Mouse (Mus musculus) G1E (cell line): Measurements from ENCODE around the gene Rps6ka1. TPM values are rescaled to one million over a fixed set of nuclear protein-coding genes. Genes with fewer than 3 reads are reported as not detected.
A peak's percentile ranks its signal among the peaks of the same experiment; 100 is the strongest.

Experiments used
- ATAC-seq: 2 replicates; pipeline ENCODE4 v1.8.0; 2016; ENCODE audit warnings: mild to moderate bottlenecking; ENCODE audit not compliant: insufficient number of reproducible peaks, poor library complexity, low FRiP score, severe bottlenecking; ENCODE audit errors: extremely low read depth
- DNase-seq: peaks from one replicate; pipeline ENCODE4 v3.0.0; 2012; ENCODE audit warnings: low spot score
- H3K27me3 ChIP-seq: 2 replicates; pipeline ENCODE4 v1.6.1; 2012; ENCODE audit warnings: mild to moderate bottlenecking, low read length, inconsistent platforms; ENCODE audit not compliant: insufficient read depth
- H3K36me3 ChIP-seq: replicated peaks from 2 replicates; pipeline ENCODE3; 2012; ENCODE audit warnings: mild to moderate bottlenecking, inconsistent platforms
- H3K4me1 ChIP-seq: 2 replicates; pipeline ENCODE4 v1.6.1; 2012; ENCODE audit warnings: low read depth, low read length, inconsistent platforms, mixed read lengths; ENCODE audit not compliant: insufficient read depth
- H3K4me3 ChIP-seq: 2 replicates; pipeline ENCODE4 v1.5.1; 2012; ENCODE audit warnings: low read depth, mild to moderate bottlenecking, inconsistent platforms, low read length, moderate library complexity, mixed read lengths
- H3K9me3 ChIP-seq: replicated peaks from 2 replicates; pipeline ENCODE4 v1.6.1; 2012; ENCODE audit warnings: inconsistent platforms
- CTCF ChIP-seq: IDR thresholded peaks from 2 replicates; pipeline ENCODE4 v1.5.1; 2012; ENCODE audit warnings: low read depth, low read length, inconsistent platforms, mixed read lengths
- GATA1 ChIP-seq: IDR thresholded peaks from 2 replicates; pipeline ENCODE4 v1.6.1; 2012; ENCODE audit warnings: borderline replicate concordance, low read length, inconsistent platforms, mixed read lengths
- GATA2 ChIP-seq: IDR thresholded peaks from 2 replicates; pipeline ENCODE4 v1.6.1; 2012; ENCODE audit warnings: low read depth, low read length, inconsistent platforms, borderline replicate concordance
- POLR2AphosphoS5 ChIP-seq: IDR thresholded peaks from 2 replicates; pipeline ENCODE4 v1.6.1; 2012; ENCODE audit warnings: low read depth, low read length, inconsistent platforms; ENCODE audit not compliant: insufficient replicate concordance
- TAL1 ChIP-seq: conservative IDR thresholded peaks from 2 replicates; pipeline ENCODE4 v1.6.1; 2012; ENCODE audit warnings: low read depth, low read length, inconsistent platforms, mixed read lengths
- polyA plus RNA-seq: library from polyadenylated mRNA; stranded (reverse); fragments of >175 nt; gene quantifications from 2 replicates; pipeline ENCODE4 v1.2.3, GENCODE M21; 2012
- total RNA-seq, 2 experiments: library from RNA; stranded (forward) in 1 of 2; stranded (reverse) in 1 of 2; fragments of 200-1000 nt in 1 of 2; fragments of >200 nt in 1 of 2; fragmentation: Nextera tagmentation in 1 of 2; gene quantifications; 2 replicates each; pipeline ENCODE4 v1.2.3; 2014 to 2017

The Rps6ka1 gene
- total and polyA plus RNA-seq, 3 experiments = 27.3 to 29.7 (median 27.4) TPM

DNA sequence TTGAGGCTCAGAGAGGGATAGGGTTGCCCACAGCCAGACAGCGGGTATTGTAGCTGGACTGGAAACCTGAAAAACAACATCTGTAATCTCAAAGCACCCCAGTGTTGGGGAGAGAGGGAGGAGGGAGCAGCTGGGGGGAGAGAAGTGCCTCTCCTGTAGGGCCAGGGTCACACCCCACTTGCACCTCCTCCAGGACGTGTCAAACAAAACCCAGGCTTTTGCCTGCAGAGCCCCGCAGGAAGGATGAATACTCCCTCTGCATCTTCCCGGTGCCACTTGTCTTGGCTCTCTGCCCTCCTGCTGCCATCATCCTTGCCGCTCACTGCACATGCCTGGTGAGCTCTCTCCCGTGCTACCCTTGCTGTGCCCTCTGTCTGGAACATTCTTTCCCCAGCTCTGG, 10.6 kb upstream of the Rps6ka1 start:
- H3K36me3 ChIP-seq = no peaks in the 10 kb centered on the region
- TF ChIP-seq TAL1 (no peak), GATA1 (no peak), POLR2AphosphoS5 (no peak), GATA2 (no peak), CTCF (no peak)

GRCm38 (mm10) chr4:133897431-133897891, 9.9 kb upstream of the Rps6ka1 start:
- no peak for ATAC-seq
- H3K4me3 ChIP-seq = no peak overlapping the region
- H3K9me3 ChIP-seq = no peaks in the 10 kb centered on the region
- H3K4me1 ChIP-seq = 0 out of 2 replicates have a peak, but pooled peaks cover 4% of the 10 kb centered on the region
- no peak for DNase-seq
- H3K27me3 ChIP-seq = peaks cover 20% of the 10 kb centered on the region
- TF ChIP-seq GATA2 (no peak), CTCF (no peak), GATA1 (no peak), TAL1 (no peak), POLR2AphosphoS5 (no peak)
- no peaks in the 10 kb centered on the region for H3K36me3 ChIP-seq

More for the DNA sequence above, 10.6 kb upstream of the Rps6ka1 start:
- DNase-seq (no peak), ATAC-seq (no peak)
- H3K4me1 ChIP-seq = 0 out of 2 replicates have a peak, but pooled peaks cover 4% of the 10 kb centered on the region
- no peak overlapping the region for H3K4me3 ChIP-seq
- no peaks in the 10 kb centered on the region for H3K9me3 ChIP-seq
- H3K27me3 ChIP-seq = peaks cover 20% of the 10 kb centered on the region

DNA sequence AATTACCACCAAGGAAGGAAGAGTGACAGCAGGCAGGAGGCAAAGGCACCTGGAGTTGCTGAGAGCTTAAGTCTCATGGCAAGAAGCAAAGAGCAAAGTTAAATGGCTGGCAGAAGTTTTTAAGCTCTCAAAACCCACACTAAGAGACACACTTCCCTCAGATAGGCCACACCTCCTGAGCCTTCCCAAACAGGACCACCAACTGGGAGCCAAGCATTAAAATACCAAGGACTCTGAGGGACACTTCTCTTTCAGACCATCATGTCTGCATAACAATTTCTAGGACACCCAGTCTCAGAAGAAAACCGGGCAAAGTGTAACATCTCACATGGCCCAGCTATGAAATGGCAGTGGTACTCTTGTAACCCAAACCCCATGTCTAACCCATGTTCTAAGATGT, 9.4 kb upstream of the Rps6ka1 start:
- Histone ChIP-seq H3K4me3 (no peak overlapping the region), H3K27me3 (peaks cover 21% of the 10 kb centered on the region), H3K9me3 (no peaks in the 10 kb centered on the region), H3K36me3 (no peaks in the 10 kb centered on the region), H3K4me1 (0 out of 2 replicates have a peak, but pooled peaks cover 4% of the 10 kb centered on the region)
- ATAC-seq (no peak), DNase-seq (no peak)
- TF ChIP-seq GATA2 = no peak
- no peak for TF ChIP-seq TAL1
- TF ChIP-seq GATA1 = no peak
- no peak for TF ChIP-seq POLR2AphosphoS5
- TF ChIP-seq CTCF = no peak

DNA sequence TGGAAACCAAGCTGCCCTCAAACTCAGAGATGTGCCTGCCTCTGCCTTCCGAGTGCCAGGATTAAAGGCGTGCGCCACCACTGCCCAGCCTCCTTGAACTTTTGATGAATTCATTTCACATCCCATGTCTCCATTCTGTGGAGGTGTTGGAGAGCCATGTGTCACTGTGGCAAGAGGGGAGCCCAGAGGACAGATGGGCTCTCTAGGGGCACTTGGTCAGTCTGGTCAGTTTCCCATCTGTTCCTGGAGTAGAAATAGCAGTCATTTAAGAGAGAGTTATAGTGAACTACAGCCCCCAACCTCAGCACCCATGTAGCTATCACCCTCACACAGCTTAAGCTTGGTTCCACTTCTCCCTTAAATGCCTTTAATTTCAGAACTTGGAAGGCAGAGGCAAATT, 8.4 kb upstream of the Rps6ka1 start:
- no peak for ATAC-seq

DNA sequence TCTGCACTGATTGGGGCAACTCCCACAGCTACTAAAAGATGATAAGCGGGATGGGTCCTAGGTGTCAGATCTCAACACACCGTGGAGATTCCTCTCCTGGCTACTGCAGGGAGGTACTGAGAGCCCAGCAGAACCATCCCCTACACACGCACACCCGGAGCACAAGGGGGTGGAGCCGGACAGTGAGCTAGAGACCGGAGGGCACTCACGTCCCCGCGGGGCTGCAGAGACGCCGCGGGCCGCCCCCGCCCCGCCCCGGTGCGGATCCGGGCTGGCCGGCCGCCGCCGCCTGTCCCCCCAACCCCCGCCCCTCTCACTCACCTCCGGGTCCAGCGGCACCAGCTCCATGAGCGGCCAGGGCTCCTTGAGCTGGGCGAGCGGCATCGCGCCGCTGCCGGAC, 348 bp downstream of the Rps6ka1 start:
- no peak for ATAC-seq

More for the DNA sequence above, 8.4 kb upstream of the Rps6ka1 start:
- no peak for DNase-seq
- Histone ChIP-seq H3K9me3 (no peaks in the 10 kb centered on the region), H3K4me1 (0 out of 2 replicates have a peak, but pooled peaks cover 4% of the 10 kb centered on the region), H3K36me3 (no peaks in the 10 kb centered on the region), H3K27me3 (peaks cover 24% of the 10 kb centered on the region), H3K4me3 (no peak overlapping the region)
- TF ChIP-seq GATA1 (no peak), GATA2 (no peak), CTCF (no peak), POLR2AphosphoS5 (no peak), TAL1 (no peak)

DNA sequence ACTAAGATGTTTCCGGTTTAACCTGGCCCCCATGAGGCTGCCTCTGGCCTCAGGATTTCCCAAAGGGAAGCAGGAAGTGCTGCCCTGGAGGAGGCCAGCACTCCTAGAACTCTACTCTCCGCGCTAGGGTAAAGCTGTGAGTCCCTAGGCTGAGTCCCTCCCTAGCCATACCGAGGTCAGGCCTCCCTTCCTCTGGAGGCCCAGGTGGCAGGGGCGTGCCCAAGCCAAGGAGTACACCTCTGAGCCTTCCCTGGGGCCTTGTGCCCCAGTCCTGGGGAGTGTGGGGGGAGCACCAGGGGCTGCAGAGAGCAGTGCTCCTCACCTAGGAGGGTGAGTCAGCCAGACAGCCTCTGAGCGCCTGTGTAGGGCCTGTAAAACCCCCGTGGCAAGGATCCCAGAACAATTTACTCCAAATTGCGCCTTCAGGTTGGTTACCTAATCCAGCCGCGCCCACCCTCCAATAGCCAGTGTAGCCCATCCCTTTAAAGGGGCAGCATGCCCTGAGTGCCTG, 1.6 kb downstream of the Rps6ka1 start:
- TF ChIP-seq CTCF = no peak
- TF ChIP-seq TAL1 = no peak
- no peak for TF ChIP-seq GATA1
- TF ChIP-seq GATA2 = no peak
- no peak for TF ChIP-seq POLR2AphosphoS5
- DNase-seq (no peak), ATAC-seq (no peak)
- Histone ChIP-seq H3K9me3 (no peaks in the 10 kb centered on the region), H3K36me3 (no peaks in the 10 kb centered on the region), H3K4me3 (no peak overlapping the region), H3K27me3 (peaks cover 63% of the 10 kb centered on the region), H3K4me1 (peaks cover 3% of the 10 kb centered on the region; the same call in 1 of the 2 replicates)

More for the DNA sequence above, 348 bp downstream of the Rps6ka1 start:
- no peak for TF ChIP-seq POLR2AphosphoS5
- no peak for TF ChIP-seq TAL1
- no peak for TF ChIP-seq GATA2
- no peak for TF ChIP-seq GATA1
- no peak for TF ChIP-seq CTCF
- Histone ChIP-seq H3K4me3 (peak overlapping the region; percentile 13; the same call in 1 of the 2 replicates), H3K27me3 (peaks cover 54% of the 10 kb centered on the region), H3K36me3 (no peaks in the 10 kb centered on the region), H3K9me3 (no peaks in the 10 kb centered on the region), H3K4me1 (peaks cover 3% of the 10 kb centered on the region; the same call in 1 of the 2 replicates)
- DNase-seq = no peak

DNA sequence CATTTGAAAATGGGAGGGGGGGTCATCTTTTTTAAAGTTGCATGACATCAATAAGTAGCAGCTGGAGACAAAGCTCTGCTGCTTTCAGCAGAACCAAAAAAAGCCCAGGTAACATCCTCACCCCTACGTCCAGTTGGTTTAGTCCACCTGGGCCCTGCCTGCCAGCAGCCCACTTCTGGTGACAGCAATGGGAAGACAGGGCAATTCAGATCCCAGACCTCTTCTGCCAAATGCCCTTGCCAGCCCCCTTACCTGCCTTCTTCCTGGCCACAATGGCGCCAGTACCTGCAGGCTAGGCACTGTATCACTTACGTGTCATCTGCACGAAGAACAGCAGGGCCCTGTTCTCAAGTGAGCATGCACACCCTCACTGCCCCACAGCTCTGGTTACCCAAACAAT, 2.3 kb downstream of the Rps6ka1 start:
- peaks cover 3% of the 10 kb centered on the region; the same call in 1 of the 2 replicates for H3K4me1 ChIP-seq
- TF ChIP-seq POLR2AphosphoS5 (no peak), TAL1 (no peak), CTCF (no peak), GATA2 (no peak), GATA1 (no peak)
- no peaks in the 10 kb centered on the region for H3K36me3 ChIP-seq
- H3K27me3 ChIP-seq = peaks cover 69% of the 10 kb centered on the region
- H3K9me3 ChIP-seq = no peaks in the 10 kb centered on the region
- H3K4me3 ChIP-seq = no peak overlapping the region
- DNase-seq (no peak), ATAC-seq (no peak)
